Mouse (Mus musculus): Measurements from ENCODE around the gene Cfap65. TPM values are rescaled to one million over a fixed set of nuclear protein-coding genes. Genes with fewer than 3 reads are reported as not detected.

Cfap65 gene
- total and polyA plus RNA-seq, 3 experiments, result 0.04 TPM; not detected in 2

GRCm38 (mm10) chr1:74856439-74856720 lies 79.0 kb downstream of the Cfap65 start:
- Histone ChIP-seq H3K27ac (ENCODE audit: insufficient read depth, low read depth) (no peak overlapping the region), H3K27me3 (replicated peaks) (peaks cover 1% of the 10 kb centered on the region), H3K79me2 (replicated peaks; ENCODE audit: control insufficient read depth, extremely low read depth, insufficient read depth, poor library complexity, severe bottlenecking) (no peaks in the 10 kb centered on the region), H3K4me3 (replicated peaks in 1 of 3; ENCODE audit: low read depth in 2 of 3, low read length in 2 of 3, poor library complexity in 1 of 3) (no peak overlapping the region), H3K9ac (ENCODE audit: insufficient read depth, low read depth) (no peak overlapping the region), H3K9me3 (replicated peaks; ENCODE audit: low read length) (peaks cover 14% of the 10 kb centered on the region), H3K36me3 (replicated peaks in 1 of 2; ENCODE audit: control insufficient read depth in 1 of 2, insufficient read depth in 1 of 2, low read length in 1 of 2) (no peaks in the 10 kb centered on the region), H3K4me1 (ENCODE audit: control insufficient read depth in 1 of 2, insufficient read depth in 2 of 2) (peaks cover 3 to 43% of the 10 kb centered on the region in 2 experiments; a peak in 3 of 4 replicates), H3K4me2 (ENCODE audit: insufficient read depth, low read depth, poor library complexity, severe bottlenecking) (no peak overlapping the region)
- dilution Hi-C loops (cut with MboI; ENCODE audit: extremely low pct_ligation_motif_present, extremely low pct_unique_long_range_greater_than_20kb, low sequenced_read_pairs), result no loop called here
- no peak for TF ChIP-seq ZNF384 (IDR thresholded peaks at IDR 0.05; ENCODE audit: low read depth, low read length)
- TF ChIP-seq SMC3 (IDR thresholded peaks at IDR 0.05; ENCODE audit: low read depth, low read length), result no peak
- in situ Hi-C loops (cut with MboI; ENCODE audit: low pct_ligation_motif_present, low pct_unique_long_range_greater_than_20kb, low sequenced_read_pairs), result no loop called here
- no peak for DNase-seq (ENCODE audit: extremely low read depth)

GRCm38 (mm10) chr1:74855651-74856438 lies 79.6 kb downstream of the Cfap65 start:
- no peaks in the 10 kb centered on the region for H3K36me3 ChIP-seq (replicated peaks in 1 of 2; ENCODE audit: control insufficient read depth in 1 of 2, insufficient read depth in 1 of 2, low read length in 1 of 2)
- H3K9ac ChIP-seq (ENCODE audit: insufficient read depth, low read depth), result no peak overlapping the region
- no peak for DNase-seq (ENCODE audit: extremely low read depth)
- in situ Hi-C loops (cut with MboI; ENCODE audit: low pct_ligation_motif_present, low pct_unique_long_range_greater_than_20kb, low sequenced_read_pairs) (no loop called here), dilution Hi-C loops (cut with MboI; ENCODE audit: extremely low pct_ligation_motif_present, extremely low pct_unique_long_range_greater_than_20kb, low sequenced_read_pairs) (no loop called here)
- no peak overlapping the region for H3K4me3 ChIP-seq (replicated peaks in 1 of 3; ENCODE audit: low read depth in 2 of 3, low read length in 2 of 3, poor library complexity in 1 of 3)
- H3K4me1 ChIP-seq (ENCODE audit: control insufficient read depth in 1 of 2, insufficient read depth in 2 of 2), result peaks cover 6 to 48% of the 10 kb centered on the region in 2 experiments; a peak in 3 of 4 replicates
- H3K27me3 ChIP-seq (replicated peaks), result peaks cover 2% of the 10 kb centered on the region
- H3K9me3 ChIP-seq (replicated peaks; ENCODE audit: low read length), result peaks cover 14% of the 10 kb centered on the region
- TF ChIP-seq BHLHE40 (IDR thresholded peaks at IDR 0.05; ENCODE audit: low read depth, low read length) (no peak), NRF1 (IDR thresholded peaks at IDR 0.05; ENCODE audit: low read depth, low read length) (no peak), SMC3 (IDR thresholded peaks at IDR 0.05; ENCODE audit: low read depth, low read length) (no peak), POLR2A (IDR thresholded peaks at IDR 0.05; ENCODE audit: low read depth, low read length) (no peak), SIN3A (IDR thresholded peaks at IDR 0.05; ENCODE audit: low read length) (no peak), CHD1 (IDR thresholded peaks at IDR 0.05; ENCODE audit: low read depth, low read length) (no peak), TCF12 (IDR thresholded peaks at IDR 0.05; ENCODE audit: low read depth, low read length) (no peak)
- H3K27ac ChIP-seq (ENCODE audit: insufficient read depth, low read depth), result no peak overlapping the region
- no peaks in the 10 kb centered on the region for H3K79me2 ChIP-seq (replicated peaks; ENCODE audit: control insufficient read depth, extremely low read depth, insufficient read depth, poor library complexity, severe bottlenecking)
- H3K4me2 ChIP-seq (ENCODE audit: insufficient read depth, low read depth, poor library complexity, severe bottlenecking), result no peak overlapping the region

- in situ Hi-C loops (cut with MboI; ENCODE audit: low pct_ligation_motif_present, low pct_unique_long_range_greater_than_20kb, low sequenced_read_pairs) (no loop called here), dilution Hi-C loops (cut with MboI; ENCODE audit: extremely low pct_ligation_motif_present, extremely low pct_unique_long_range_greater_than_20kb, low sequenced_read_pairs) (no loop called here)
- Histone ChIP-seq H3K27me3 (replicated peaks) (peaks cover 5% of the 10 kb centered on the region), H3K4me3 (replicated peaks in 1 of 3; ENCODE audit: low read depth in 2 of 3, low read length in 2 of 3, poor library complexity in 1 of 3) (peak overlapping the region in 2 of 3 experiments; percentile 47 to 51), H3K4me1 (ENCODE audit: control insufficient read depth in 1 of 2, insufficient read depth in 2 of 2) (peaks cover 6 to 54% of the 10 kb centered on the region in 2 experiments; a peak in 3 of 4 replicates), H3K4me2 (ENCODE audit: insufficient read depth, low read depth, poor library complexity, severe bottlenecking) (peak overlapping the region; percentile 67), H3K27ac (ENCODE audit: insufficient read depth, low read depth) (no peak overlapping the region), H3K79me2 (replicated peaks; ENCODE audit: control insufficient read depth, extremely low read depth, insufficient read depth, poor library complexity, severe bottlenecking) (no peaks in the 10 kb centered on the region), H3K9ac (ENCODE audit: insufficient read depth, low read depth) (peak overlapping the region; percentile 41; the same call in 1 of the 2 replicates), H3K36me3 (replicated peaks in 1 of 2; ENCODE audit: control insufficient read depth in 1 of 2, insufficient read depth in 1 of 2, low read length in 1 of 2) (no peaks in the 10 kb centered on the region), H3K9me3 (replicated peaks; ENCODE audit: low read length) (peaks cover 14% of the 10 kb centered on the region)
- no peak for DNase-seq (ENCODE audit: extremely low read depth)
- TF ChIP-seq NRF1 (IDR thresholded peaks at IDR 0.05; ENCODE audit: low read depth, low read length) (no peak), E2F4 (IDR thresholded peaks at IDR 0.05; ENCODE audit: insufficient replicate concordance, low read depth, low read length) (no peak), PAX5 (IDR thresholded peaks at IDR 0.05; ENCODE audit: low read length) (no peak), MAX (IDR thresholded peaks at IDR 0.05; ENCODE audit: low read length) (no peak), HCFC1 (IDR thresholded peaks at IDR 0.05; ENCODE audit: low read depth, low read length) (no peak), ZMIZ1 (IDR thresholded peaks at IDR 0.05; ENCODE audit: low read depth, low read length) (no peak), CHD1 (IDR thresholded peaks at IDR 0.05; ENCODE audit: low read depth, low read length) (no peak), USF1 (IDR thresholded peaks at IDR 0.05; ENCODE audit: low read depth, low read length) (no peak), ELF1 (IDR thresholded peaks at IDR 0.05; ENCODE audit: low read depth, low read length) (no peak), JUN (IDR thresholded peaks at IDR 0.05; ENCODE audit: insufficient read depth, low read depth, low read length) (no peak), POLR2AphosphoS2 (IDR thresholded peaks at IDR 0.05; ENCODE audit: low read depth, low read length) (no peak), EP300 (IDR thresholded peaks at IDR 0.05; ENCODE audit: low read length) (no peak), GABPA (IDR thresholded peaks at IDR 0.05; ENCODE audit: insufficient replicate concordance, low read depth, low read length) (no peak), MYC (IDR thresholded peaks at IDR 0.05; ENCODE audit: low read depth, low read length) (no peak), BHLHE40 (IDR thresholded peaks at IDR 0.05; ENCODE audit: low read depth, low read length) (no peak), ZNF384 (IDR thresholded peaks at IDR 0.05; ENCODE audit: low read depth, low read length) (no peak)
Measured at GRCm38 (mm10) chr1:74855156-74855555, 80.2 kb downstream of the Cfap65 start.
